Mouse (Mus musculus) heart, embryonic 15.5 days (tissue): Measurements from ENCODE around the gene Rela. TPM values are rescaled to one million over a fixed set of nuclear protein-coding genes. Genes with fewer than 3 reads are reported as not detected.

Experiments used
- ATAC-seq: fragments of 200-750 bp; cut with Nextera tagmentation; replicated peaks from 2 replicates; pipeline ENCODE4 v1.8.0; 2017; ENCODE audit warnings: low read depth, moderate TSS enrichment; ENCODE audit not compliant: insufficient number of reproducible peaks, insufficient read depth, low FRiP score
- H3K27ac ChIP-seq: fragments of 300-500 bp; sonication (generic); 2 replicates; pipeline ENCODE4 v1.5.1; 2015; ENCODE audit warnings: mild to moderate bottlenecking, inconsistent platforms
- H3K27me3 ChIP-seq: fragments of 300-500 bp; sonication (generic); 2 replicates; pipeline ENCODE4 v1.6.1; 2015; ENCODE audit warnings: inconsistent platforms
- H3K36me3 ChIP-seq: fragments of 300-500 bp; sonication (generic); 2 replicates; pipeline ENCODE4 v1.6.1; 2015; ENCODE audit warnings: mild to moderate bottlenecking, inconsistent platforms
- H3K4me1 ChIP-seq: fragments of 300-500 bp; sonication (generic); replicated peaks from 2 replicates; pipeline ENCODE4 v1.6.1; 2015; ENCODE audit warnings: inconsistent platforms
- H3K4me2 ChIP-seq: fragments of 300-500 bp; sonication (generic); 2 replicates; pipeline ENCODE4 v1.6.1; 2015; ENCODE audit warnings: inconsistent platforms, mild to moderate bottlenecking, moderate library complexity
- H3K4me3 ChIP-seq: fragments of 300-500 bp; sonication (generic); 2 replicates; pipeline ENCODE4 v1.5.1; 2015; ENCODE audit warnings: mild to moderate bottlenecking, inconsistent platforms
- H3K9ac ChIP-seq: fragments of 300-500 bp; sonication (generic); 2 replicates; pipeline ENCODE4 v1.6.1; 2015; ENCODE audit warnings: mild to moderate bottlenecking, inconsistent platforms
- H3K9me3 ChIP-seq: fragments of 300-500 bp; sonication (generic); replicated peaks from 2 replicates; pipeline ENCODE4 v1.6.1; 2016; ENCODE audit warnings: inconsistent platforms
- whole genome bisulfite sequencing: fragments of 180-500 bp; shearing (Covaris S2); methylation state at CpG from one replicate; pipeline ENCODE4 v1.1.7; 2015; ENCODE audit warnings: mixed read lengths; 5-methylcytosine and 5-hydroxymethylcytosine counted together
- polyA plus RNA-seq: library from polyadenylated mRNA; unstranded; fragments of >200 nt; fragmentation: Nextera tagmentation; extraction: Ambion mirVana; gene quantifications from 2 replicates; pipeline ENCODE4 v1.2.1, GENCODE M21; 2015

The Rela gene
- polyA plus RNA-seq, 1 experiment from 2014 or later = 33.2 TPM

- 67% methylated on average over 13 of the region's 13 CpGs for WGBS
- Histone ChIP-seq H3K4me2 (no peak overlapping the region), H3K4me1 (peaks cover 36% of the 10 kb centered on the region), H3K27me3 (peaks cover 19% of the 10 kb centered on the region), H3K27ac (no peak overlapping the region), H3K9ac (no peak overlapping the region), H3K4me3 (no peak overlapping the region), H3K36me3 (peaks cover 51% of the 10 kb centered on the region), H3K9me3 (no peaks in the 10 kb centered on the region)
- no peak for ATAC-seq
Observed at GRCm38 (mm10) chr19:5651502-5652274, 14.4 kb downstream of the Rela start.

GRCm38 (mm10) chr19:5652570-5652969 is 15.3 kb downstream of the Rela start:
- no peak overlapping the region for H3K27ac ChIP-seq
- peaks cover 47% of the 10 kb centered on the region for H3K36me3 ChIP-seq
- no peak overlapping the region for H3K9ac ChIP-seq
- H3K4me3 ChIP-seq = no peak overlapping the region
- H3K27me3 ChIP-seq = peaks cover 19% of the 10 kb centered on the region
- no peak overlapping the region for H3K4me2 ChIP-seq
- WGBS = 83% methylated on average over 6 of the region's 6 CpGs
- no peaks in the 10 kb centered on the region for H3K9me3 ChIP-seq
- peaks cover 36% of the 10 kb centered on the region for H3K4me1 ChIP-seq
- no peak for ATAC-seq

DNA sequence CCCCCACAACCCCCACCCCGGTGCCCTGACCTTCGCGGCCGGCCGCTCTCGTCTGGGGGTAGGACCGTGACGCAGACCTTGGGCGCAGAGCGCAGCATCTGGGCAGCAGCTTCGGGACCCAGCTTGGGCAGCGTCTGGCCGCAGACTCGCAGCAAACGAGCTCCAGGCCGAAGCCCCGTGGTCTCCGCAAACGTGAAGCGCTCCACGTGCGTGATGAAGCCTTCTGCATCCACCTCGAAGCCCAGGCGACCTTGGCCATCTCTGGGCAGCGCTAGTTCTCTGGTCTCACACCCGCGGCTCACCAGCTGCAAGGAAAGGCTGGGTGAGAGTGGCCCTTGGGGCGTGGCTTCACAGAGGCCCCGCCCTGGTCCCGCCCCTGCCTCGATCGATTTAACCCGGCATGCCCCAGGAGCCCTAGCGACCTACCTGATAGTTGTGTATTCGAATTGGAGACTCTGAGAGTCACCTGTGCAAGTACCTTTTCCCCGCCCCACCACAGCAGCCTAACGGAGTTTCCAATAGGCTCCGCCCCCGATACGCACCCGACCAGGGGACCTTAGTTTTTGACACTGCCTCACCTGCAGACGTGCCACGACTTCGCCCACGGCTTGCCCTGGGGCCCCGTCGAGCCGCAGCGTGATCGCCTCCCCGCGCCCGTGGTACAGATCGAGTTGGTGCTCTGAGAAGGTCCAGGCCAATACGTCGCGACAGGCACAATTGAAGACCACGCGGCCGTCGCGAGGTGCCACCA is 16.9 kb downstream of the Rela start:
- ATAC-seq = no peak

GRCm38 (mm10) chr19:5654720-5655298 is 17.5 kb downstream of the Rela start:
- Histone ChIP-seq H3K4me2 (peak overlapping the region; percentile 68), H3K9ac (no peak overlapping the region; the same call in 1 of the 2 replicates), H3K36me3 (peaks cover 42% of the 10 kb centered on the region), H3K27me3 (peaks cover 19% of the 10 kb centered on the region), H3K4me3 (peak overlapping the region; percentile 46), H3K27ac (no peak overlapping the region), H3K9me3 (no peaks in the 10 kb centered on the region), H3K4me1 (peaks cover 14% of the 10 kb centered on the region)
- WGBS = 34% methylated on average over 43 of the region's 43 CpGs
- 0 out of 2 replicates have a peak, but pooled peaks have one; percentile 19 for ATAC-seq

More for the DNA sequence above, 16.9 kb downstream of the Rela start:
- Histone ChIP-seq H3K27me3 (peaks cover 19% of the 10 kb centered on the region), H3K27ac (no peak overlapping the region), H3K9ac (peak overlapping the region; percentile 9; the same call in 1 of the 2 replicates), H3K4me3 (peak overlapping the region; percentile 46), H3K4me2 (peak overlapping the region; percentile 68), H3K9me3 (no peaks in the 10 kb centered on the region), H3K36me3 (peaks cover 42% of the 10 kb centered on the region), H3K4me1 (peaks cover 21% of the 10 kb centered on the region)
- WGBS = 27% methylated on average over 62 of the region's 62 CpGs

- WGBS = 67% methylated on average over 16 of the region's 16 CpGs
- Histone ChIP-seq H3K27me3 (peaks cover 1% of the 10 kb centered on the region), H3K9me3 (no peaks in the 10 kb centered on the region), H3K36me3 (peaks cover 20% of the 10 kb centered on the region), H3K9ac (peak overlapping the region; percentile 35; the same call in 1 of the 2 replicates), H3K27ac (peak overlapping the region; percentile 89), H3K4me2 (peak overlapping the region; percentile 56), H3K4me3 (peak overlapping the region; percentile 36), H3K4me1 (peaks cover 27% of the 10 kb centered on the region)
- no peak for ATAC-seq
Observed at GRCm38 (mm10) chr19:5660942-5661751, 23.9 kb downstream of the Rela start.

GRCm38 (mm10) chr19:5662310-5662709 is 25.0 kb downstream of the Rela start:
- Histone ChIP-seq H3K27ac (peak overlapping the region; percentile 89), H3K9me3 (no peaks in the 10 kb centered on the region), H3K4me1 (peaks cover 27% of the 10 kb centered on the region), H3K27me3 (no peaks in the 10 kb centered on the region), H3K36me3 (peaks cover 27% of the 10 kb centered on the region), H3K4me2 (peak overlapping the region; percentile 56), H3K4me3 (peak overlapping the region; percentile 60), H3K9ac (peak overlapping the region; percentile 61)
- ATAC-seq = no peak
- 63% methylated on average over 8 of the region's 8 CpGs for WGBS

DNA sequence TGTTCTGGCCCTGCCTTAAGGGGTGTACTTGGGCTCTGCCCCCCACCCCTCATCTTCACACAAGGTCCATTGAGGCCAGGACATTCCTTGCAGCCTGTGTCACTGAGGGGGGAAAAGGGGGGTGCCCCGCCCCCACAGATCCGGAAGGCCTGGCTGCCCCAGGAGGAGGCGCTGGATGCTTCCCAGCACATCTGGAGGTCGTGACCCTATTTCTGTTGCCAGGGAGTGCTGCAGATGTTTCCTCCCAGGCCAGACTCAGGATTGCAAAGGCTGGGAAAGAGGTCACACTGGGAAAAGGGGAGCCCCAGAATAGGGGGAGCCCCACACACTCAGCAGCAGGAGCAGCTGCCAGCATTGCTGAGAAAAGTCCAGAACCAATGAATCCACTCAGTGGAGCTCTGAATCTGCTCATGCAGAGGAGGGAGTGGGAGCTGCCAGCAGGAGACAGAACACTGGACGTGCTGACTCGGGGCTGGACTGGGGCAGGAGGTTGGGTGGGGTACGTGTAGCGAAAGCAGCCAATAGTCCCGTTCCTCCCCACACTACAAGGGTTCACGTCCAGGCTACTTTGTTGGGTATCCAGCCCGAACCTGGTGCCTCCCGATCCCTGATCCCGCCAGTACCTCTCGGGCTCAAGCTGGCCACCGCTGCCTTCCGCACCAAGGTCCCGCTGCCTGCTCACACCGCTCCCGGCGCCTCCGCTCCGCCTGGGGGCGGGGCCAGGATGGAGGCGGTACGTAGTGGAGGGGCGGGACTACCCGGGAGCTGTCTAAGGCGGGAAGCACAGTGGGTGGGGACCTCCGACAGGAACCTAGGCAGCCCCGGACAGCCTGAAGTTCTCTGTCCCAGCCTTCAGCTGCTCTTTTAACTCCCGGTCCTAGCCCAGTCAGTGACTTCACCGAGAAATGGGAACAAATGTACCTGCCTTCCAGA is 26.0 kb downstream of the Rela start, which contains the start of gene Sipa1:
Gene Sipa1 (minus strand): TSS at position 727 of the 933 bp plus-strand sequence.
- Histone ChIP-seq H3K4me1 (peaks cover 27% of the 10 kb centered on the region), H3K9ac (peak within 1 kb of the TSS; percentile 61), H3K4me3 (peak within 1 kb of the TSS; percentile 60), H3K4me2 (peak within 1 kb of the TSS; percentile 56), H3K27ac (peak within 1 kb of the TSS; percentile 89), H3K36me3 (peaks cover 29% of the 10 kb centered on the region), H3K27me3 (no peaks in the 10 kb centered on the region), H3K9me3 (no peaks in the 10 kb centered on the region)
- 2% methylated on average over 32 of the region's 32 CpGs for WGBS
- peak; percentile 93 for ATAC-seq

DNA sequence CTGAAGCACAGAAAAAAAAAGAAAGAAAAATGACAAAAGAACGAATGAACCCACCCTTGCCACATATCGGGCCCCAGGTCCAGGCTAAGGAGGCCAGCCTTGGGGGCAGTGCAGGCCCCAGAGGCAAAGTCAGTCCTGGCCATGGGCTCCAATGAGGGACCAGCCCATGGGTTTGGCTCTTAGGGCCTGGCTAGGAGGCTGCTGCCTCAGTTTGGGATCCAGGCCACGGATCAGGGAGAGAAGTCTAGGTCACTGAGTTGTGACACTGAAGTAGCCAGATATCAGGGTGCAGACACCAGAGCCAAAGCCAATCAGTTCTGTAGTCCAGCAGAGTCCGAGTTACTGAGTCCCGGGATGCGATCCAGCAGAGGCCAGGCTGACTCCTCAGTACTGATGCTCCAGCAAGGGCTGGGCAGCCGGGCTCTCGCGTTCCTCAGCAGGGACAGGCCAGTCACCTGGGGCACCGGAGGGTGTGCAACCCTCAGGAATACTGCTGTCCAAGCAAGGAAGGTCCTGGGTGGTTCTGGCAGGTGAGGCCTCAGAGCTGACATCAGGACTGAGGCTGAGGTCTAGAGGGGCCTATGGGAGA is 27.5 kb downstream of the Rela start:
- Histone ChIP-seq H3K27ac (no peak overlapping the region), H3K9ac (no peak overlapping the region), H3K4me1 (peaks cover 27% of the 10 kb centered on the region), H3K27me3 (no peaks in the 10 kb centered on the region), H3K4me3 (no peak overlapping the region), H3K36me3 (peaks cover 33% of the 10 kb centered on the region), H3K9me3 (no peaks in the 10 kb centered on the region), H3K4me2 (no peak overlapping the region)
- no peak for ATAC-seq
- 90% methylated on average over 10 of the region's 10 CpGs for WGBS

GRCm38 (mm10) chr19:5665465-5665864 is 28.2 kb downstream of the Rela start:
- no peak overlapping the region for H3K27ac ChIP-seq
- no peak overlapping the region for H3K9ac ChIP-seq
- peaks cover 38% of the 10 kb centered on the region for H3K36me3 ChIP-seq
- peaks cover 27% of the 10 kb centered on the region for H3K4me1 ChIP-seq
- H3K9me3 ChIP-seq = no peaks in the 10 kb centered on the region
- no peak overlapping the region for H3K4me2 ChIP-seq
- no peak for ATAC-seq
- H3K27me3 ChIP-seq = no peaks in the 10 kb centered on the region
- no peak overlapping the region for H3K4me3 ChIP-seq
- WGBS = 74% methylated on average over 15 of the region's 15 CpGs

DNA sequence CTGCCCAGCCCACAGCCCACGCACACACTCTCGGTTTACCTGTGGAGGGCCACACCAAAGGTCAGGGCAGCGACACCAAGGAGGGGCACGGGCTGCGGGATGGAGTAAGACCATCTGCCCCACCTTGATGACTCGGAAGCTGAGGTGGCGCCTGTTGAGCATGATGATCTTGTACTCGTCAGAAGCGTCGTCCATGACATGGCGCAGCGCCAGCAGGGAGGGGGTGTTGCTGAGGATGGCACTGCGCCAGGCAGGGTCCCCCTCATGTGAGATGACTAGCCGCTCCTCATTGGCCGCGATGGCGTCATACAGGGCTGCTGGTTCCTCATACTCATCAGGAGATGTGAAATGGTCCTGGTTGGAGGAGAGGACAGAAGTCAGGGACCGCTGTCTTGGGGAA is 29.1 kb downstream of the Rela start:
- WGBS = 90% methylated on average over 18 of the region's 18 CpGs
- H3K4me2 ChIP-seq = no peak overlapping the region
- no peak overlapping the region for H3K4me3 ChIP-seq
- peaks cover 23% of the 10 kb centered on the region for H3K4me1 ChIP-seq
- no peaks in the 10 kb centered on the region for H3K27me3 ChIP-seq
- ATAC-seq = no peak
- H3K36me3 ChIP-seq = peaks cover 46% of the 10 kb centered on the region
- no peaks in the 10 kb centered on the region for H3K9me3 ChIP-seq
- H3K9ac ChIP-seq = no peak overlapping the region
- no peak overlapping the region for H3K27ac ChIP-seq
